Mouse (Mus musculus) stomach, embryonic 15.5 days (tissue): ENCODE measurements at regions not wholly inside any gene's neighbourhood (a gene's known extent, or its start where the extent isn't known, plus 50 kb on each side); places are given as distances from the start of the nearest gene placed in this dataset.

Source experiments
- ATAC-seq: fragments of 200-750 bp; cut with Nextera tagmentation; 2 replicates; pipeline ENCODE4 v1.8.0; 2017; ENCODE audit warnings: low read depth, moderate number of reproducible peaks, moderate TSS enrichment; ENCODE audit not compliant: insufficient read depth, low FRiP score
- H3K27ac ChIP-seq: fragments of 300-500 bp; sonication (generic); 2 replicates; pipeline ENCODE4 v1.5.1; 2015; ENCODE audit warnings: mild to moderate bottlenecking, inconsistent platforms
- H3K27me3 ChIP-seq: fragments of 300-500 bp; sonication (generic); replicated peaks from 2 replicates; pipeline ENCODE4 v1.6.1; 2015; ENCODE audit warnings: inconsistent platforms
- H3K36me3 ChIP-seq: fragments of 300-500 bp; sonication (generic); 2 replicates; pipeline ENCODE4 v1.6.1; 2015; ENCODE audit warnings: inconsistent platforms
- H3K4me1 ChIP-seq: fragments of 300-500 bp; sonication (generic); 2 replicates; pipeline ENCODE4 v1.6.1; 2015; ENCODE audit warnings: inconsistent platforms
- H3K4me2 ChIP-seq: fragments of 300-500 bp; sonication (generic); 2 replicates; pipeline ENCODE4 v1.6.1; 2015; ENCODE audit warnings: mild to moderate bottlenecking, inconsistent platforms
- H3K4me3 ChIP-seq: fragments of 300-500 bp; sonication (generic); replicated peaks from 2 replicates; pipeline ENCODE4 v1.5.1; 2015; ENCODE audit warnings: inconsistent platforms
- H3K9ac ChIP-seq: fragments of 300-500 bp; sonication (generic); 2 replicates; pipeline ENCODE4 v1.6.1; 2015; ENCODE audit warnings: inconsistent platforms
- H3K9me3 ChIP-seq: fragments of 300-500 bp; sonication (generic); 2 replicates; pipeline ENCODE4 v1.6.1; 2016; ENCODE audit warnings: inconsistent platforms
- WGBS: fragments of 180-500 bp; shearing (Covaris S2); methylation state at CpG from one replicate; pipeline ENCODE4 v1.1.7; 2015; 5-methylcytosine and 5-hydroxymethylcytosine counted together

DNA sequence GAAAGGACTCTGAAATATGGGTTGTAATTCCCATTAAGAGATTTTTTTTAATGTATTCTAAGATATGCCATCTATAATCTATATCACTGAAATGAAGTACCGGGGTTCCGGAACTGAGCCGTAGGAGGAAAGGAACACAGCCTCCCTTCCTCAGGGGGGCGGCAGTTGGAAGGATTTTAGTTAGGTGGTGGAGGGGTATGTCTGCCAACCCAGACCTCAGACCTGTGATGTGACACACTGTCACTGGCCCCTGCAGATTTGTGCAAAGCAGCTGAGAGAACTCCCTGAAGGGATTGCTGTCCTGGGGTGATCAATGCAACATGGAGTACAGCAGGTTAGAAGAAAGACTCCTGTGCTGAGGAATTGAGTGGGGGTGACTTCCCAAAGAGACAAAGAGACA, 470.2 kb upstream of the Gulo start:
- Histone ChIP-seq H3K9me3 (no peaks in the 10 kb centered on the region), H3K36me3 (no peaks in the 10 kb centered on the region), H3K27me3 (no peaks in the 10 kb centered on the region), H3K4me1 (no peaks in the 10 kb centered on the region), H3K4me2 (no peak overlapping the region), H3K27ac (no peak overlapping the region), H3K4me3 (no peak overlapping the region), H3K9ac (no peak overlapping the region)
- 61% methylated on average over 4 of the region's 4 CpGs for WGBS
- ATAC-seq, result no peak

DNA sequence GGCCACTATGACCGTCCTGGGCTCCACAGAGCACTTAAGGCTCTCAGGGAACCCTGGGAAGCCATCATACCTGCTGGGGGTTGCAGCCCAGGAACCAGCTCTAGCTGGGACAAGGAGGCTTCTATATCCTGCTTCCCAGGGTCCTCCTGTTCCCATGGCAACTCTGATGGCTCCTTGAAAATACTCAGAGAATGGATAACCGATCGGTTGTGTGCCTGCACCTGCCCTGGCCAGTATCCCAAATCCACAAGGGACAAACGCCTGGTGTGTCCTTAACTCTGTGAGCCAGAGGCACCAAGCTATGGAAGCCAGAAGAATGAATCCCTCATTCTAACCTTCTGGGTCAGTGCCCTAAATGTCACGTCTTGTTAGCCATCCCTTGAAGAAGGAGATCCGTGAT, 469.6 kb upstream of the Gulo start:
- 52% methylated on average over 6 of the region's 6 CpGs for WGBS
- no peaks in the 10 kb centered on the region for H3K9me3 ChIP-seq
- H3K27ac ChIP-seq, result no peak overlapping the region
- no peaks in the 10 kb centered on the region for H3K4me1 ChIP-seq
- no peak overlapping the region for H3K9ac ChIP-seq
- H3K27me3 ChIP-seq, result no peaks in the 10 kb centered on the region
- no peaks in the 10 kb centered on the region for H3K36me3 ChIP-seq
- no peak for ATAC-seq
- no peak overlapping the region for H3K4me2 ChIP-seq
- no peak overlapping the region for H3K4me3 ChIP-seq

DNA sequence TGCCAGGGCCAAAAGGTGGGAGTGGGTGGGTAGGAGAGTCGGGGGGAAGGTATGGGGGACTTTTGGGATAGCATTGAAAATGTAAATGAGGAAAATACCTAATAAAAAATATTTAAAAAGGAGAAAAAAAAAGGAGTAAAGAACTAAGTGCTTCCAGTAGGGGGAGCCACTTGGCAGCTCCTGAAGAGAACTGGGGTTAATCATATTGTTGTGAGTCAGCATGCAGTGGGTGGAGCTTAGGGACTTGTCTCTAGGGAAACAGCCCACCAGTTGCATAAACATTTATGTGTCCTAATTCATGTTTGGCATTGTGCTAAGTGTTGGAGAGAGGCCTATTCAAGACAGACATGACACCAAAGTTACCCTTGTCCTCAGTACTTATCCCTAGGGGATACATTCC, 466.0 kb upstream of the Gulo start:
- Histone ChIP-seq H3K4me2 (no peak overlapping the region), H3K36me3 (no peaks in the 10 kb centered on the region), H3K9ac (no peak overlapping the region), H3K4me3 (no peak overlapping the region), H3K27me3 (no peaks in the 10 kb centered on the region), H3K27ac (no peak overlapping the region), H3K9me3 (no peaks in the 10 kb centered on the region), H3K4me1 (0 out of 2 replicates have a peak, but pooled peaks cover 2% of the 10 kb centered on the region)
- ATAC-seq, result no peak
- 95% methylated on average over 1 of the region's 1 CpGs for WGBS

DNA sequence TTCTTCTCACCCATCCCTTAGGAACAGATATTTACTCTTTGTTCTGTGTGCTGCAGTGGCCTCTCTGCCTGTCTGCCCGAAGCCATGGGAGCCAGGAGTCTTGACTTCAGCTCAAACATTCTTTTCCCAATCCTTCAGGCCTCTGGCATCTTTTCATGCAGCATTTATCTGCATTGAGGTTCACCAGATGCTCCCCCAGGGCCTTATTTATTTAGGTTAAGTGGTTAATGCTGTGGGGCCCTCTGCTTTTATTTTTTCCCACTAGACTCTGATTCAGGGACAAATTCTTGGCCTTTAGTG, 464.2 kb upstream of the Gulo start:
- H3K4me1 ChIP-seq, result 0 out of 2 replicates have a peak, but pooled peaks cover 2% of the 10 kb centered on the region
- H3K27me3 ChIP-seq, result no peaks in the 10 kb centered on the region
- H3K27ac ChIP-seq, result peak overlapping the region; percentile 69; the same call in 1 of the 2 replicates
- H3K4me2 ChIP-seq, result no peak overlapping the region
- peak; percentile 18; the same call in 1 of the 2 replicates for ATAC-seq
- H3K9ac ChIP-seq, result no peak overlapping the region
- H3K9me3 ChIP-seq, result no peaks in the 10 kb centered on the region
- H3K4me3 ChIP-seq, result no peak overlapping the region
- no peaks in the 10 kb centered on the region for H3K36me3 ChIP-seq
- 5% methylated on average over 1 of the region's 1 CpGs for WGBS

GRCm38 (mm10) chr14:66472537-66473250, 463.7 kb upstream of the Gulo start:
- no peaks in the 10 kb centered on the region for H3K27me3 ChIP-seq
- peak overlapping the region; percentile 69; the same call in 1 of the 2 replicates for H3K27ac ChIP-seq
- H3K4me2 ChIP-seq, result no peak overlapping the region
- WGBS, result 32% methylated on average over 5 of the region's 5 CpGs
- no peak overlapping the region for H3K9ac ChIP-seq
- no peaks in the 10 kb centered on the region for H3K9me3 ChIP-seq
- H3K4me1 ChIP-seq, result 0 out of 2 replicates have a peak, but pooled peaks cover 2% of the 10 kb centered on the region
- peak; percentile 56; the same call in 1 of the 2 replicates for ATAC-seq
- no peak overlapping the region for H3K4me3 ChIP-seq
- H3K36me3 ChIP-seq, result no peaks in the 10 kb centered on the region

DNA sequence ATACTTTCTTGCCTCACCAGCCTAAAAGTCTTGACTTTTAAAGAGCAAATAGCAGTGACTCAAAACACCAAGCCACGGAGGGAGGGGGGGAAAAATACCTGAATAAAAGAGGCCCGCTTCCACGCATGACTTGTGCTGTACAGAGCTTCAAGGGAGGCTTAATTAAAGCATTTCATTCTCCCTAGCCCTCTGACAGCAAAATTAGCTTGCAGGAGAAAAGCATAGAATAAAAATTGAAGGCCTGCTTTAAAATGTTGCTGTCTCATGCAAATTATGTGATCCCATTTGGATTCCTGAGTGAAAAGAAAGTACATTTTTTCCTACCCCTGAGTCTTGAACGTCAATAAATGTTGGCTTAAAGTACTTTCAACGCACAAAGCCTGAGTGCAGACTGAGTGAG, 453.1 kb upstream of the Gulo start:
- no peak overlapping the region for H3K9ac ChIP-seq
- H3K9me3 ChIP-seq, result no peaks in the 10 kb centered on the region
- H3K36me3 ChIP-seq, result no peaks in the 10 kb centered on the region
- no peak for ATAC-seq
- no peaks in the 10 kb centered on the region for H3K4me1 ChIP-seq
- 83% methylated on average over 5 of the region's 5 CpGs for WGBS
- H3K4me3 ChIP-seq, result no peak overlapping the region
- no peaks in the 10 kb centered on the region for H3K27me3 ChIP-seq
- H3K4me2 ChIP-seq, result no peak overlapping the region
- no peak overlapping the region for H3K27ac ChIP-seq

GRCm38 (mm10) chr14:66460795-66461194, 451.8 kb upstream of the Gulo start:
- no peaks in the 10 kb centered on the region for H3K36me3 ChIP-seq
- H3K4me2 ChIP-seq, result no peak overlapping the region
- H3K9me3 ChIP-seq, result no peaks in the 10 kb centered on the region
- H3K27me3 ChIP-seq, result no peaks in the 10 kb centered on the region
- WGBS, result 72% methylated on average over 3 of the region's 3 CpGs
- H3K4me1 ChIP-seq, result no peaks in the 10 kb centered on the region
- no peak overlapping the region for H3K9ac ChIP-seq
- H3K27ac ChIP-seq, result no peak overlapping the region
- H3K4me3 ChIP-seq, result no peak overlapping the region
- ATAC-seq, result no peak

DNA sequence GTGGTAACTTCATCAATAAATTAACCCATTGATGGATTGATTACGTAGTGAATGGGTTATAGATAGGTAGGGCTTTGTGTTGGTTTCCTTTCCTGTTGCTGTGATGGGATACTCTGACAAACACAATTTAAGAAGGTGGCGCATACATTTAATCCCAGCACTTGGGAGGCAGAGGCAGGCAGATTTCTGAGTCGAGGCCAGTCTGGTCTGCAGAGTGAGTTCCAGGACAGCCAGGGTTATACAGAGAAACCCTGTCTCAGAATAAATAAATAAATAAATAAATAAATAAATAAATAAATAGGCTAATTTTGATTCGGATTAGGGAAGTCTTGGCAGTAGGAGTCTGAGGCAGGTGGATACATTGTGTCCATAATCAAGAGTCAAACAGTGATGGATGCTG, 449.7 kb upstream of the Gulo start:
- Histone ChIP-seq H3K4me3 (no peak overlapping the region), H3K27ac (no peak overlapping the region), H3K9ac (no peak overlapping the region), H3K4me1 (no peaks in the 10 kb centered on the region), H3K27me3 (no peaks in the 10 kb centered on the region), H3K36me3 (no peaks in the 10 kb centered on the region), H3K4me2 (no peak overlapping the region), H3K9me3 (no peaks in the 10 kb centered on the region)
- 81% methylated on average over 4 of the region's 4 CpGs for WGBS
- ATAC-seq, result no peak

GRCm38 (mm10) chr14:66457300-66457699, 448.3 kb upstream of the Gulo start:
- Histone ChIP-seq H3K4me1 (no peaks in the 10 kb centered on the region), H3K36me3 (no peaks in the 10 kb centered on the region), H3K9me3 (no peaks in the 10 kb centered on the region), H3K9ac (no peak overlapping the region), H3K27ac (no peak overlapping the region), H3K4me3 (no peak overlapping the region), H3K27me3 (no peaks in the 10 kb centered on the region), H3K4me2 (no peak overlapping the region)
- no peak for ATAC-seq
- 83% methylated on average over 6 of the region's 6 CpGs for WGBS

- 76% methylated on average over 3 of the region's 3 CpGs for WGBS
- no peak overlapping the region for H3K27ac ChIP-seq
- no peaks in the 10 kb centered on the region for H3K4me1 ChIP-seq
- H3K9me3 ChIP-seq, result no peaks in the 10 kb centered on the region
- ATAC-seq, result no peak
- no peaks in the 10 kb centered on the region for H3K36me3 ChIP-seq
- H3K4me3 ChIP-seq, result no peak overlapping the region
- no peak overlapping the region for H3K9ac ChIP-seq
- H3K4me2 ChIP-seq, result no peak overlapping the region
- no peaks in the 10 kb centered on the region for H3K27me3 ChIP-seq
Observed at GRCm38 (mm10) chr14:66452828-66453227, 443.8 kb upstream of the Gulo start.

GRCm38 (mm10) chr14:66450351-66450750, 441.3 kb upstream of the Gulo start:
- no peaks in the 10 kb centered on the region for H3K9me3 ChIP-seq
- no peaks in the 10 kb centered on the region for H3K36me3 ChIP-seq
- H3K4me3 ChIP-seq, result no peak overlapping the region
- H3K4me1 ChIP-seq, result no peaks in the 10 kb centered on the region
- H3K27me3 ChIP-seq, result no peaks in the 10 kb centered on the region
- H3K27ac ChIP-seq, result no peak overlapping the region
- ATAC-seq, result no peak
- 55% methylated on average over 10 of the region's 10 CpGs for WGBS
- H3K9ac ChIP-seq, result no peak overlapping the region
- H3K4me2 ChIP-seq, result no peak overlapping the region

DNA sequence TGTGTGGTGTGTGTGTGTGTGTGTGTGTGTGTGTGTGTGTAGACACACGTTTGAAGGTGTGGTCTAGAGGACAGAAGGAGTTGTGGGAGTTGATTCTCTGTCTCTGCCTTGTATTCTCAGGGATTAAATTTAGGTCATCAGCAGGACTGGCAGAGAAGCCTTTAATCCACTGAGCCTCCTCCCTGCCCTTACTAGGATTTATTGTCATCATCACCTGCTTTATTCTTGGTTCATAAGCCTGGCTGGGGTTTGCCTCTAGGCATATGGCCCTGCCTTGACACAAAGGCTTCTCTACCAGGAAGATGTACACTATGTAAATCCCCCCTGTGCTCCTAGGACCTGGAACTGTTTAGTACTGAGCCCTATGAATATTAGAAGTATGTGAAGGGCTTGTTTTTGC, 433.6 kb upstream of the Gulo start:
- Histone ChIP-seq H3K9ac (no peak overlapping the region), H3K36me3 (no peaks in the 10 kb centered on the region), H3K4me1 (no peaks in the 10 kb centered on the region), H3K4me3 (no peak overlapping the region), H3K27ac (no peak overlapping the region), H3K4me2 (no peak overlapping the region), H3K27me3 (no peaks in the 10 kb centered on the region), H3K9me3 (no peaks in the 10 kb centered on the region)
- ATAC-seq, result no peak
- 33% methylated on average over 1 of the region's 1 CpGs for WGBS

DNA sequence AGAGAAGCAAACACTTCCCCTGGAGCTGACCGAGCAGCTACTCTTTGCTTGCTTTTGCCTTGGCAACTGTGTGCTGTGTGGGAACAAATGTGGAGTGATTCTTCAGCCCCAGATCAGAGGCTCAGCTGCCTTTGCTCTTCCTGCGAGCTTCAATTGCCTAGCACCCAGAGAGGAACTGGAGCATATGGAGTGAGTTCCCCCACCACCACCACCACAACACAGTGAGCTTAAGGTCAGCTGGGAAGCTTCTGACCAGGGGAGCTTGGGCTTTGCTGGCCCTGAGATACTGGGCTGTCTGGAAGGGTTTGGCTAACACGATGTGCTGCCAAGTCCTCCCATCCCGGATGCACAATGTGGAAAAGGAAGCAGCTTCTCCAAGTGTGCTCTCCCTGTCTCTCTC, 432.8 kb upstream of the Gulo start:
- ATAC-seq, result no peak
- no peaks in the 10 kb centered on the region for H3K36me3 ChIP-seq
- H3K27ac ChIP-seq, result no peak overlapping the region; the same call in 1 of the 2 replicates
- 31% methylated on average over 4 of the region's 4 CpGs for WGBS
- no peak overlapping the region for H3K9ac ChIP-seq
- no peak overlapping the region for H3K4me3 ChIP-seq
- H3K4me2 ChIP-seq, result no peak overlapping the region
- H3K9me3 ChIP-seq, result no peaks in the 10 kb centered on the region
- no peaks in the 10 kb centered on the region for H3K27me3 ChIP-seq
- no peaks in the 10 kb centered on the region for H3K4me1 ChIP-seq
